Mouse (Mus musculus): ENCODE results near the gene Tnnc2.

Tnnc2 gene

DNA sequence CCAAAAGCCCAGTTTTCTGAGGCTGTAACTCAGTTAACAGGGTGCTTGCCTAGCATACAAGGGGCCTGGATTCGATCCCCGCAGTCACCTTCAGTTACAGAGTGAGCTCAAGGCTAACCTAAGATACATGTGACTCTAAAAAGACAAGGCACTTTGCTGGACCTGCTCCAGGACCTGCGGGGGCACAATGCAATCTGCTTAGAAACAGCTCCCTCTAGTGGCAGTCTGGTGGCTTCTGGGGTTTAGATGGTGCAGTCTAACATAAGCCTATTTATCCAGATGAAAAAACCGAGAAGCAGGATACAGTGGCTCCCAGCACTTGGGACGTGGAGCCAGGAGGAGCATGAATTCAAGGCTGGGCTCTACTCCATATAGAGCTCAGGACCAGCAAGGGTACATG is 14.5 kb upstream of the Tnnc2 start:
- peak; percentile 82 for DNase-seq

- DNase-seq, result peak; percentile 31
These were observed 14.0 kb upstream of the Tnnc2 start for GRCm38 (mm10) chr2:164793772-164794171.

DNA sequence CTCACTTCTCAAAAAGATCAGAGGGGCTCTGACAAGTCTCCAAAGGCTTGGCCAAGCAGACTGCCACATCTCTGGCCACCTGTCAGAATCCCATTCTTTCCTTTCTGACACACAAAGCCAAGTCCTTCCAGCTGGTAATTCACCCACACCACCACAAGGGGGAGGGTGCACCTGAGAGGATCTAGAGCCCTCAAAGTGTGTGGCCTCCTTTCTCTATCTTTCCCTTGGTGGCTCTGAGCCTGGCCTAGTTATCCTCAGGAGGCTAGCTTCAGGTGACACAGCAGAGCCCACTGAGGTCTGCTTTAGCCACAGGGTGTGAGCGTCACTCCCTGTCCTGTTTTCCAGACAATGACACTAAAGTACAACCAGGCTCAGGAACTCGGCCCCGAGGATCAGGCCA is 13.5 kb upstream of the Tnnc2 start:
- peak; percentile 81 for DNase-seq

DNA sequence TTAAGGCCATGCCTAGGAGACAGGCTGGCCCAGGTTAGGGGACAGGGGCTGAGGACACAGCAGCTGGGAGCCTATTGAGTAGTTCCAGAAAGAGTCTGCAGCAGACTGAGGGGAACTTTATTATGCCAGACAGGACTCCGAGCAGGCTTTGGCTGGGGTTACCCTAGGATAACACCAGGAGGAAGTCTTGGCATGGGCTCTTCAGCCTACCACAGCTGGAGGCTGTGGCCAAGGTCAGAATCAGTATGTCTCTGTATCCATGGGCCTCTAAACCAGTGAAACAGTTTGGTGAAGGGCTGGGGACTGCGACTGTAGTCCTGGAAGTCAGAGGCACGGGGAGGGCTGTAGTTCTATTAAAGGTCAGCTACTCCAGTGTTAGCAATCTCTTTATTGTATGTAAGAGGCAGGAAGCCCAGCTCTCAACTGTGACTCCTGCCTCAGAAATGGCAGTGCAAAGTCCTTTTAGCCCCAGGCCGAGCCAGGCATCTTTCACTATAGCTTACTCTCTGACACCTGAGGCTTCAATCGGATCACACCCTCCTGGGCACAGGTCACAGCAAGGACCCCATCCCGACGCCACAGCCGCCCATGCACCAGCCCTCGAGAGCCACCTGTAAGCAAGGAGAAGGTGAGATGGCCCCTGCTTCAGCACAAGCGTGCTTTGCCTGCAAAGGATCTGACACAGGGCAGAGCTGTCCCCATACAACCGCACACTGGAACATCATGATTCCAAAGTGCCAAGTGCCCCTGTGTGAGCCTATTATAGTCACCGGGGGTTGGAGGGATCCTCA is 12.8 kb upstream of the Tnnc2 start:
- DNase-seq, result peak; percentile 47

- peak; percentile 70 for DNase-seq
These were observed 12.1 kb upstream of the Tnnc2 start for GRCm38 (mm10) chr2:164791841-164792261.

DNA sequence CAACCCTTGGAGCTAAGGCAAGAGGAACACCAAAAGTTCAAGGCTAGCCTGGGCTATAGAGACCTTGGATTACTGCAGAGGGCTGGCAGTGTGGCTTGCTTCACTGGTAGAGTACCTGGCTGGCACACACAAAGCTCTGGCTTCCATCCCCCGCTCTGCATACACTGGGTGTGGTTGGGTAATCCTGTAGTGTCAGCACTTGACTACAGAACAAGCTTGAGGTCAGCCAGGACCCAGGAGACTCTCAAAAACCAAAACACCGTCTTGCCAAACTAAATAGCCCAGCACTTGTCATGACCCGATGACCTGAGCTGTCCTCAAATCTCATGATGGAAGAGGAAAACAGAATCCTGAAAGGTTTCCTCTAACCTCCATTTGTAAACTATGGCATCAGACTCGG is 10.7 kb upstream of the Tnnc2 start:
- peak; percentile 37 for DNase-seq

DNA sequence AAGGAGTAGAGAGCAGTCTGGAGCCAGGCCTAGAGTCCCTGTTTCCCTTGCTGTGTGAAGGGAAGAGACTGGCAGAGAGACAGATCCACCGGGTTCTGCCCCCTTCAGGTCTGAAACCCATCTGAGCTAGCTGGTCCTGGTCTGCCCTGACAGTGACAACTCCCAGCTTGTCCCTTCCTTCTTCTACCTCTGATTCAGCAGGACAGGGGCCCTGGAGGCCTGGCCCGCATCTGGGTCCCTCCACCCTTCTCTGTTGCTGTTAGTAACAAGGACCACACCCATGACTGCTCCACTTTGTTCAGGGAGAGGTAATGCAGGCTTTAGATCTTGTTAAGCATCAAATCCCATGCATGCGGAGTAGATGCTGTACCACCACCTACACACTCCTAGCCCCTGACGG is 8.6 kb upstream of the Tnnc2 start:
- DNase-seq, result peak; percentile 31

GRCm38 (mm10) chr2:164787779-164788178 is 8.0 kb upstream of the Tnnc2 start:
- no peak for DNase-seq

DNA sequence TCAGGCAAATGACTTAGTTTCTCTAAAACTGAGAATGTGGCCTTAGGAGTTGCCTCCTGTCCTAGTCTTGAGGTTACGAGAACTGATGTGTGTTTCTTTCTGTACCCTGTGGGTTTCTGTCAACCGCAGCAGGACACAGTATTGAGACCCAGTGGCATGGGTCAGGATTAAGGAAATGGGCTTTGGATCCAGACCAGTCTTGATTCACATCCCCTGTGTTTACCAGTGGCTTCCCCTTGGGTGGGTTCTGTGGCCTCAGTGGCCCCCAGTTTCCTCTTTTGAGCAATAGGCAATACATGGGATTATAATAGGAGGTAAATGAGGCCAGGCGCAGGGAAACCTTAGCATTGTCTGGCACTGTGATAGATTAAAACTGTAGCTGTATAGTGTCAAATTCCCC is 7.3 kb upstream of the Tnnc2 start:
- no peak for DNase-seq

GRCm38 (mm10) chr2:164786388-164786885 is 6.7 kb upstream of the Tnnc2 start:
- DNase-seq, result peak; percentile 60

GRCm38 (mm10) chr2:164785481-164786387 is 6.0 kb upstream of the Tnnc2 start, which contains the start of gene Snx21:
Gene Snx21 (plus strand): TSS chr2:164785823.
- DNase-seq, result peak; percentile 95

GRCm38 (mm10) chr2:164784869-164785420 is 5.2 kb upstream of the Tnnc2 start:
- no peak for DNase-seq

- DNase-seq, result no peak
These were observed 4.3 kb upstream of the Tnnc2 start for GRCm38 (mm10) chr2:164783926-164784581.

DNA sequence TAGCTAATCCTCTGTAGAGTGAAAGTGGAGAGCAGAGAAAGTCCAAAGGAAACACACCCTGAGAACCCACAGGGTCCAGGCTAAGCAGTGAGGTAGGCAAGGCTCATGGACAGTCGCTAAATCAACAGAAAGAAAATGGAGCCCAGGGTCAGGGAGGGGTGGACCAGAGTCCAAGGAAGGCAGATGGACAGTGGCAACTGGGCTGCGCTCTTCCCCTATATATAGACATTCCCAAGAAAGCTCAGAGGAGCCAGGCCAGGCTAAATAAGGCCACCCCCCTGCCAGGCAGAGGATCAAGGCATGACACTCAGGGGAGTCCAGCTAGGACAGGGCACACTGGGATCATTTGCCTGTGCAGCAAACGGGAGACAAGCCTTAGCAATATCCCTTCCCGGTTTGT is 2.1 kb upstream of the Tnnc2 start:
- peak; percentile 18 for DNase-seq

- no peak for DNase-seq
These were observed 958 bp downstream of the Tnnc2 start for GRCm38 (mm10) chr2:164778809-164779208.

GRCm38 (mm10) chr2:164778015-164778287 is 1.8 kb downstream of the Tnnc2 start:
- no peak for DNase-seq

DNA sequence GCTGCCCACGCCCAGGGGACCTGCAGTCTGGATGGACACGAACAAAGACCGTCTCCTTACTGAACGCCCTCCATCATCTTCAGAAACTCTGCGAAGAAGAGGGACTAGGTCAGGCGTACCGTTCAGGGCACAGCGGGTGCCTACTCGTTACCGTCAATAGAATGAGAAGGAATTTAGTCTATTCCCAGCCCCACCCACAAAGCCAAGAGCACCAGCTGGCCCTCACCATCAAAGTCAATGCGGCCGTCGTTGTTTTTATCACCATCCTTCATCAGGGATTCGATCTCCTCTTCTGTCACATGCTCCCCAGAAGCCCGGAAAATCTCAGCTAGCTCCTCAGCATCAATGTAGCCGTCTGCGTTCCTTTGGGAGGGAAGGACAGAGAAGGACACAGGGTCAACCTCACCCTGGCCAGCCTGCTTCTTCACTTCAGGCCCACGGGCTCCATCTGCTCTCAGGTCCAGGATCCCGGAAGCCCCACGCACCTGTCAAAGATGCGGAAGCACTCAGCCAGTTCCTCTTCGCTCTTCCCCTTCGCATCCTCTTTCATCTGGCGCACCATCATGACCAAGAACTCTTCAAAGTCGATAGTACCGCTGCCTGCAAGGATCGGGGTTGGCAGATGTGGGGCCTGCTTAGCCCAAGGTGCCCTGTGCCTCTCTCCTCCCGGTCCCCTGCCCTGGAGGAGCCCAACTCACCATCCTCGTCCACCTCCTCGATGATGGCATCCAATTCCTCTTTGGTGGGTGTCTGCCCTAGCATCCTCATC is 2.3 kb downstream of the Tnnc2 start:
- DNase-seq, result no peak

DNA sequence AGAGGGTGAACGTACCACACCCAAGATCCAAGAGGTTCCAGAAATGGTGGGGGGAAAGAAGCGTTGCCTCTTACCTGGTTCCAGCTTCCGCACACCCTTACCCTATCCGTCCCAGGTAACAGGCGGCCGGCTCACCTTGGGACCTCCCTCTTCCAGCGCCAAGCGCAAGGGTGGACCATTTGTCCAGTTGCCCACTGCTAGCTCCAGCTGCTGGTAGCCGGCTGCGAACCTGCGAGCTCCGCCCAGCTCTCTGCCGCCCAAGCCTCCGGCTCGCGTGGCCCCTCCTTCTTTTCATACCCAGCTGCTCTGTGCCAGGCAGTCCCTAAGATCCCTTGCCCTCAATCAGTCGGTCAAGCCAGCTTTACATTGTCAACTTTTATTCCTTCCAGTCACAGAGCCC is 3.0 kb downstream of the Tnnc2 start:
- no peak for DNase-seq

DNA sequence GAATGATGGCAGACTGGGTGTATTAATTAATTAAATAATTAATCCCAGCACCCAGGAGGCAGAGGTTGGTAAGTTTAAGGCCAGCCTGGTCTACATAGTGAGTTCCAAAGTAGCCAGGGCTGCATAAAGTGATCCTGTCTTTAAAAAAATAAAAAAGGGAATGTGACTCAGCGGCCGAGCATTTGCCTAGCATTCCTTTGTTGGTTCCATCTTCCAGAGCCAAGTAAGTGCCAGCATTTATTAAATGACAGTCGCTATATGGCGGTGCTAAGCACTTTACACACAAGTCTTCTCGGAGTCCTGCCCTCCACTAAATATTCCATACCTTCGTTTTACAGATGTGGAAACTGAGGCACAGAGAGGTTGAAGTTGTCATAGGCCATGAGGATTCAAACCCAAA is 3.6 kb downstream of the Tnnc2 start:
- no peak for DNase-seq

GRCm38 (mm10) chr2:164773989-164774364 is 5.8 kb downstream of the Tnnc2 start:
- DNase-seq, result no peak

DNA sequence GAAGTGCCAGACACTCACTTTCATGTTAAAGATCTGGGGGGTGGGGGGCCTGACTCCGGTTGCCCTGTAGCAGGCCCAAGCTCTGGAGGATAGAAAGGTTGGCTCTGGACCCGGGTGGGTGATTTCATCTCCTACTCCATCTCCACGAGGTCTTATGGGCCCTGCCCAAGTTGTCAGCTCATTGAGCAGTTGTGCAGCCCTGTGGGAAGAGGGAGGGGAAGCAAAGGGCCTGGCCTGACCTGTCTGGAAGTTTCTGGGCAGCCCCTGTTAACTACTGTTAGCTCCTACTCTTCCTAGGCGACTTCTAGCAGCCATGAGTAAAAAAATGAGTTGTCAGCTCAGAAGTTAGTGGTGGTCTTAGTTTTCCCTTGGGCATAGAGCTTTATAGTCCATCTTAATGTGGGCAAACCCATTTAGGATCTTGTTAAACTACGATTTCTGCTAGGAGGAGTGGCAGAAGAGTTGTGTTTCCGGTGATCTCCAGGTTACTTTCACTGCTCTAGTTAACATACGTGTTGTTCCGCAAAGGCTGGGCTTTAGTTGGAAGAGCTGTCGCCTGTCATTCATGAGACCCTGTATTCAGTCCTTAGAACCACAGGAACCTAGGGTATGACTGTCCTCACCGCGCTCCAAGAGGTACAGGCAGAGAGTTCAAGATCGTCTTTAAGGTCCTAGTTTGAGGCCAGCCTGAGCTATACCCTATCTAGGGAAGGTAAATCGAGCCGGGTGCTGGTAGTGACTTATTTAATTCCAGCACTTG is 6.4 kb downstream of the Tnnc2 start:
- no peak for DNase-seq

DNA sequence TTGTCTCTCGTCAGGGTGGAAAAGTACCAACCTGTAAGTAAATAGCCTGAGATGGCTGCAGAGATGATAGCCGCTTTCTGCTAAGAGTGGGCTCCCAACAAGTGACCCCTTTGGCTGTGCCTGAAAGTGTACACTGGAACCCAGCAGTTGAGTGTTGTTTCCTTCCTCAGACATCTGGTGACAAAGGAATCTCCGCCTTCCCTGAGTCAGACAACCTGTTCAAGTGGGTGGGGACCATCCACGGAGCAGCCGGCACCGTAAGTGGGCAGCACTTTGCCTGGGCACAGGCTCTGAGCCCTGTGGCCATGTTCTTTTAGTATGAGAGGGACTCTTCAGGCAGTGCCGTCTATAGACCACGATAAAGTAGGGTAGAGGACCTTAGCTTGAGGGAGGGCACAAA is 8.6 kb downstream of the Tnnc2 start:
- no peak for DNase-seq
